Mouse (Mus musculus) bone marrow, adult 2 months (tissue): ENCODE data around the gene Cdkl3. TPM values are rescaled to one million over a fixed set of nuclear protein-coding genes. Genes with fewer than 3 reads are reported as not detected.
A peak's percentile ranks its signal among the peaks of the same experiment; 100 is the strongest.

Experiments used
- H3K27ac ChIP-seq: fragments of 200-500 bp; 2 replicates; pipeline ENCODE4 v1.5.1; 2012; ENCODE audit warnings: low read depth, mild to moderate bottlenecking, control low read depth, inconsistent platforms, low read length; ENCODE audit not compliant: control insufficient read depth, poor library complexity, insufficient read depth
- H3K4me1 ChIP-seq: fragments of 200-500 bp; 2 replicates; pipeline ENCODE4 v1.6.1; 2011; ENCODE audit warnings: low read length; ENCODE audit not compliant: control insufficient read depth, insufficient read depth
- H3K4me3 ChIP-seq: fragments of 200-500 bp; replicated peaks from 2 replicates; pipeline ENCODE3; 2011; ENCODE audit warnings: mild to moderate bottlenecking, low read depth, low read length, control low read depth; ENCODE audit not compliant: control insufficient read depth
- CTCF ChIP-seq: fragments of 200-500 bp; IDR thresholded peaks from 2 replicates; pipeline ENCODE4 v1.5.1; 2011; ENCODE audit warnings: low read length, control low read depth; ENCODE audit not compliant: control insufficient read depth, insufficient read depth
- POLR2A ChIP-seq: fragments of 200-500 bp; IDR thresholded peaks from 2 replicates; pipeline ENCODE4 v1.6.1; 2011; ENCODE audit warnings: low read depth, mild to moderate bottlenecking, control low read depth, low read length, borderline replicate concordance; ENCODE audit not compliant: control insufficient read depth
- WGBS: fragments of 180-500 bp; shearing (Covaris S2); methylation state at CpG from one replicate; pipeline ENCODE4 v1.1.7; 2018; 5-methylcytosine and 5-hydroxymethylcytosine counted together
- polyA plus RNA-seq: library from polyadenylated mRNA; stranded (reverse); fragments of >200 nt; gene quantifications from 2 replicates; pipeline ENCODE4 v1.2.4, GENCODE M21; 2011; ENCODE audit warnings: low replicate concordance; ENCODE audit not compliant: missing spikeins, insufficient read depth, insufficient read length

The Cdkl3 gene
- polyA plus RNA-seq, 1 experiment, result 6.7 TPM

DNA sequence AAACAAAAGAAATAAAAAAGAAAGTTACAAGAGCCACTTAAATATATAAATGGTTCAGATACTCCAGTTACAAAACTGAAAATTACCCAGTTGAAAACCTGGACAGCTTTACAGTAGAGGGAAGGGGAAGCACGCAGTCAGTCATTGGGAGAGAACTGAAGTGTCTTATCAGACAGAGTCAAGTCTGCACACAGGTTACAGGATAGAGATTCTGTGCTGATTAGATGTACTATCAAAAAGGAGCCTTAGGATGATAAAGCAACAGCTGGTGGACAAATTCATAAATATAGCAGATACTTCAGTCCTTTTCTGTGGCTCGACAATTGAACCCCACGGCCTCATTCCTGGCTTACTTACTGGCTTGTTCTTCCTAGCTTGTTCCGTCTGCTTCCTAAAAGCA, 56.3 kb downstream of the Cdkl3 start:
- TF ChIP-seq CTCF (no peak), POLR2A (no peak)
- no peaks in the 10 kb centered on the region; the same call in 1 of the 2 replicates for H3K4me1 ChIP-seq
- no peak overlapping the region for H3K27ac ChIP-seq
- 75% methylated on average over 4 of the region's 4 CpGs for WGBS
- H3K4me3 ChIP-seq, result no peak overlapping the region

DNA sequence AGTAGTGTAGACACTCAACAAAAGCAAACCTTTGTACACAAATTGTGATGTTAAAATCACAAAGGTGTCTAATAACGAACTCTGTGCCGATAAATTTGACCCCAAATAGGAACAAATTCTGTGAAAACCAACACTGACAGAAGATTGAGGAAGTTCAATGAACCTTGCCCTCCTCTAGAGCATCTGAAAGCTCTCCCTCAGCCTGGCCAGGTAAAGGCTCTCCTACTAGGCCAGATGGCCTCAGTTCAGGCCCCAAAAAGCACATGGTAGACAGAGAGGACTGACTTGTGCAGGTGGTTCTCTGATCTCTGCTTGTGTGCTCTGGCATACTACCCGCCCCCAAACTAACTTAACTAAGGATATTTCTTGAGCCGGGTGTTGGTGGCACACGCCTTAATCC, 58.4 kb downstream of the Cdkl3 start:
- no peak for TF ChIP-seq CTCF
- TF ChIP-seq POLR2A, result no peak
- H3K4me1 ChIP-seq, result no peaks in the 10 kb centered on the region; the same call in 1 of the 2 replicates
- WGBS, result 80% methylated on average over 5 of the region's 5 CpGs
- no peak overlapping the region for H3K4me3 ChIP-seq
- no peak overlapping the region for H3K27ac ChIP-seq

DNA sequence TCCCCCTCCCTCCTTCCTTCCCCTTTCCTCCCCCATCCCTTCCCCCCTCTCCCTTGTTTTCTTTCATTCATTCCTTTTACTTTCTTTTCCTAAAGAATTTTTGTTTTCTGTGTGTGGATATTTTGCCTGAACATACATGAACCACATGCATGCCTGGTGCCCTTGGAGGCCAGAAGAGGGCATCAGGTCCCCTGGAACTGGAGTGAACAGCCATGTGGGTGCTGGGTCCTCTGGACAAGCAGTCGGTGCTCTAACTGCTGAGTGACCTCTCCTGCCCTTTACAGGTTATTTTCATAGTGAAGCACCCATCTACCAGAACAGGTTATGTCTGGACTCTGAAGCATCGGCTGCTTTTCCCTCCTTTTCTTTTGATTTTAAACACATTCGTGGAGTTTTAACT, 60.4 kb downstream of the Cdkl3 start:
- WGBS, result 23% methylated on average over 3 of the region's 3 CpGs
- TF ChIP-seq CTCF (peak; percentile 80), POLR2A (no peak)
- no peak overlapping the region for H3K27ac ChIP-seq
- no peak overlapping the region for H3K4me3 ChIP-seq
- H3K4me1 ChIP-seq, result no peaks in the 10 kb centered on the region; the same call in 1 of the 2 replicates

DNA sequence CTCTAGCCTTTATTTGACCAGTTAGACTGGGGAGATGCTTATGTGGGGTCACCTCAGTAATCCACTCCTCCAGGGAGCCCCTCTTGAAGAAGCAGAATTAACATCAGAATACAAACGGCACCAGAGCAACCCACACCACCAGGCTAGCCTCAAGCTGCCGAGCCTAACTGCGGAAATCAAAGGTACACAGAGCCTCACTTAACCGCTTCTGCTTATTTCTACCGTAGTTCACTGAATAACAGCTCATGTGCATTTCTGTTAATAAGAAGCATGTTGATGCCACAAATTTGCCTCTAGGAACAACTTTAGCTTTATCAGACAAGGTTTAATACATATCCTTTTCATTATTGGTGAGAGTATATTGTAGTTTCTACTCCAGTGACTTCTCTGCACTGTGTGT, 61.8 kb downstream of the Cdkl3 start:
- peak overlapping the region; percentile 2; the same call in 1 of the 2 replicates for H3K27ac ChIP-seq
- no peaks in the 10 kb centered on the region; the same call in 1 of the 2 replicates for H3K4me1 ChIP-seq
- TF ChIP-seq POLR2A (no peak), CTCF (no peak)
- 2% methylated on average over 5 of the region's 5 CpGs for WGBS
- no peak overlapping the region for H3K4me3 ChIP-seq

DNA sequence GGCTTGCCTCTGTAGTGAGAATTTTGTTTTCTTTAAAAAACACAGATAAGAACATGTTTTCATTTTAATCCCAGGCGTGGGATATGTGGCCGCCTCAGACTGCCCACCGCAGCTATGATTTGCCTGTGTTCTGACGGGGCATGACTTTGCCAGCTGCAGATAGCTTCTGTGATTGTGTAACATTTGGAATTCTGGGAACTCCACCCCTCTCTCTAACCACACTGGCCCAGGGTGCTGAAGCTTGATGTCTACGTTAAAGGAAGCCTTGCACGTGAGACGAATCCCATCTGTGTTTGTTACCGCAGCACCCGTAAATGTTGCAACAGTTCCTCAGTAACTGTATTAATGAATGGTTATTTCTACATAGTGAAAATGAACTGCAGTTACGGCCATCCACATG, 67.7 kb downstream of the Cdkl3 start:
- Histone ChIP-seq H3K4me3 (no peak overlapping the region), H3K4me1 (peaks cover 14% of the 10 kb centered on the region), H3K27ac (no peak overlapping the region)
- TF ChIP-seq CTCF (no peak), POLR2A (no peak)
- 9% methylated on average over 10 of the region's 10 CpGs for WGBS

DNA sequence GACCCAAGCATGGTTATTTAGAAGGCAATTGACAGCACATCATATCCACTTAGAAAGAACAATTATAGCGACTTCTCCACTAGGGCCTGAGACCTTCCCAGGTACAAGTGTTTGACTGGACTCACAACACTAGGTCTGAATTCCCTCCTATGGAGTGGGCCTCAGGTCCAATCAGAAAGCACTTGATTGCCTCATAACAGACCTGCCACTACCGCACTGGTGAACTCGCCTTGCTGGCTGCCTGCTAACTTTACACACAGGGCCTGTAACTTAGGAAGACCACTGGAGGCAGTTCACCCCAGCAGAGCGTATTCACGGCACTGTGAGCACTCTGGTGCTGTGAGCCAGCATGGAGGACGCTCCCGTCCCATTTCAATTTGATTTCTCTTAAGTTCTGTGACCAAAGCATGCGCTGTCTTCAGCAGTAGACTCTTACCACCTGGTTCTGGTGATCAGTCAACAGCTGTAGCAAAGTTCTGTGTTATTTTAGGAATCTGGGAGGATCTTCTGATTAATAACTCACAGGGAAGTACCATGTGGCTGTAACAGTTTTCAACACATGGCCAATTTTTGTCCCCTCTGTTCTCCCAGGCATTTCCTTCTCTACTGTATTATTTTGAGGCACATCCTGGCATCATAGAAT, 69.6 kb downstream of the Cdkl3 start:
- TF ChIP-seq POLR2A (no peak), CTCF (no peak)
- H3K4me1 ChIP-seq, result peaks cover 17% of the 10 kb centered on the region
- 56% methylated on average over 8 of the region's 8 CpGs for WGBS

DNA sequence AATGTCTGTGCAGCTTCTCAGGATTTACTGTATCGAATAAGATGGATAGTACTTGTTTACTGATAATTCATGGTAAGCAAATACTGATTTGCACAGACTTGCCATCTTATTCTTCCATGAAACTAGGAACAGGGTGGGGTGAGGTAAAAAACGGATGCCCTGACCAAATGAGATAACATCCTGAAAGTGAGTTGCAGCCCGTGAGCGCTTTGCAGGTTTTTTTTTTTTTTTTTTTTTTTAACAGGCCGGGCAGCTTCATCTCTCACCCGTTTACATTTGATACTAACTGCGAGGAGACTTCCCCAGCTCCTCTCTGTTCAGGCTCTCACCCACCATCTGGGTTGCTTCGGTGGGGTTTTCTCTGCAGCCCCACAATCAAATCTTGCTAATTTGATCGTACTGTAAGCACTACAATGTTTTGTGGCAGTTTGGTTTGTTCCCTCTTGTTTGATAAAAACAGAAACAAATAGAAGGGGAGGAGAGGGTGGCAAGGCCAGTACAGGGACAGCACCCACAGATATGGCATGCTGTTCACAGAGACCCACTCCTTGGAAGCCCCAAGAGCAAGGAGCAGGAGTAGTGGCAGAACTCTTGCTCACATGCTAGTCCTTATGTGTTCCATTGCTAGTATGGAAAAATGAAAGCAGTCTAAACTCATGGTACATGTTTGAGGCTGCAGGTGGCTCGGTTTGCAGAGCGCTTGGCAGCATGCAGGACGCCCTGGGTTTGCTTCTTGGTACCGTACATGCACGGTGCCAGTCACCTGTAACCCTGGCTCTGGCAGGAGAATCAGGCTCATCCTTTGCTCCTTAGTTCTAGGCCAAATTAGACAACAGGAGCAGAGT, 70.8 kb downstream of the Cdkl3 start:
- Histone ChIP-seq H3K4me1 (peaks cover 17% of the 10 kb centered on the region), H3K27ac (peak overlapping the region; percentile 47), H3K4me3 (no peak overlapping the region)
- 8% methylated on average over 14 of the region's 14 CpGs for WGBS
- no peak for TF ChIP-seq POLR2A
- no peak for TF ChIP-seq CTCF

More for the DNA sequence above, 69.6 kb downstream of the Cdkl3 start:
- peak overlapping the region; percentile 4; the same call in 1 of the 2 replicates for H3K27ac ChIP-seq
- H3K4me3 ChIP-seq, result no peak overlapping the region

DNA sequence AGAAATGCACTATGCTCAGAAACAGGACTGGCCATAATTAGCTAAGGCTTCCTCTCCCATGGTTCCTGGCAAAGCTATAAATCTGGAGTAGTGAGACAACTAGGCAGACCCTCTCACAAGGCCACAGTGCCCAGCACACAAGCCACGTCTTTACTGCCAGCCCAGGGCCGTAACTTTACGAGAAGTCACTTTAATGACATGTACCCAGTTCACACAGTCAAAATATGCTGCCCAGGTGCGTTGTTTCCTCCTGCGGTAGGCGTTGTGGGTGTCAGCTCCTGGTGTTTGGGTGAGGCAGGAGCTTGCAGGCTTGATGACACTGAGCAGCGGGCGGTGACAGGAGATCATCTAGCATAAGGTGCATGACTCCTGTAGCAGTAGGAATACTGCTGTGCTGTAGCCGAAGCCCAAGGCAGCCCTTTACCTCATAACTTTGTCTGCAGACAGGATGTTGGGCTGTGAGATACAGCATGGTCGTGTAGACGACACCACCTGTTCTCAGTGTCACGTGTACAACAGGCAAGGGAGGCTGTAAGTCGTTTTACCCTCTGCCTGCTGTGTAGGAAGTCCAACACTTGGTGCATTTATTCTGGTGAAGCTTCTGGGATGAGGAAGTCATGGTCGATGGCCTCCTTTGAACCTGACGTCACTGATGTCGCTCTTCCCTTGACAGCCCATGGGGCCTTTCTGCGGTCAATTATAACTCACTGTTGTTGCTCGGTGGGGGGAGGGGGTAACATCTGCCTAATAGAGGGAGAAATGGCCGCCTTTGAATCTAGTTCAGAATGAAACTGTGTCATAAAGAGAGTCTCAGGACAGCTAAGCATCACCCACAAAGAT, 72.0 kb downstream of the Cdkl3 start:
- H3K4me1 ChIP-seq, result peaks cover 17% of the 10 kb centered on the region
- TF ChIP-seq POLR2A, result no peak
- TF ChIP-seq CTCF, result no peak
- peak overlapping the region; percentile 1 for H3K4me3 ChIP-seq
- peak overlapping the region; percentile 57 for H3K27ac ChIP-seq
- WGBS, result 20% methylated on average over 19 of the region's 19 CpGs

DNA sequence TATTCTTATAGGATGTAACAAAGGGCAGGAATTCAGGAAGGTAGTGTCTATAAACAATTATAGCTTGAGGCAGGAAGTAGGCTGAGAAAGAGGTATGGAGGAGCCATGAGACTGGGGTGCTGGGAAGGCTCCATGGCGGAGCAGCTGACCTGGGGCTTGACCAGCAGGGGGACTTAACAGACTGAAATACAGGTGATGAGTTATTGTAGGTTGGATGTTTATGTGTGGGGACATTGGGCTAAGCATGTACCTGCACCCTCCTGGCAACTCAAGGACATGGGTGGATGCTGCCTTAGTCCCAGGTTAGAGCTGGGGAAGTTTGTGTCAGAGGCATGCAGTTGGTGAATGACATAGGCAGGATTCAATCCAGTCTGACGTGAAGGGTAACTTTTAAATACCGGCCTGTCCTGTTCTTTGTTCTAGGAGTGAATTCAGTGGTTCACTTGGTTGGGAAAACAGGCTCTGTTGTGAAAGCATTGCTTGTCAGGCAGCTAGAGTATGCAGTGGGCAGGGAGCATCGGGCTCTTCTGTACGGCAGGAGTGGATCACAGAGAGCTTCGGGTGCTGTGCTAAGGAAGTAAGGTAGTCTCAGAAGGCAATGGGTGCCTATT, 72.8 kb downstream of the Cdkl3 start:
- WGBS, result 64% methylated on average over 6 of the region's 6 CpGs
- H3K4me1 ChIP-seq, result peaks cover 17% of the 10 kb centered on the region
- TF ChIP-seq POLR2A (no peak), CTCF (no peak)

More for the DNA sequence above, 72.8 kb downstream of the Cdkl3 start:
- Histone ChIP-seq H3K4me3 (no peak overlapping the region), H3K27ac (no peak overlapping the region)
